11 mouse cellular contexts compared by ENCODE assay signal in genomic region chr17:63145311-63145741, GRCm38 (mm10).
DNase-seq lines count a peak whose midpoint lies in the region; ATAC-seq lines count a peak whose summit lies in the region.
"Had no signal": no experiment of that assay in that cellular context is flagged by ENCODE, and none has a peak within 500 bp of the region (broad histone marks: within the 10 kb centered on the region; RNA-seq: fewer than 3 reads in every experiment).

No protein-coding gene starts in this region.

- peak; percentile 90 for ATAC-seq in forebrain, embryonic 12.5 days (ENCODE audit: low FRiP score)

- 0 out of 2 replicates have a peak, but pooled peaks cover 6% of the 10 kb centered on the region for H3K27me3 ChIP-seq in forebrain, embryonic 12.5 days
- H3K27me3 ChIP-seq in midbrain, embryonic 10.5 days (ENCODE audit: low read depth, poor library complexity, severe bottlenecking): peaks cover 54% of the 10 kb centered on the region
- H3K27me3 ChIP-seq: limb, embryonic 13.5 days had no signal

- H3K27ac ChIP-seq in forebrain, embryonic 12.5 days: peak overlapping the region; percentile 92
- H3K27ac ChIP-seq in midbrain, embryonic 10.5 days (replicated peaks): peak overlapping the region; percentile 83
- H3K27ac ChIP-seq: limb, embryonic 13.5 days had no signal

- peaks cover 48% of the 10 kb centered on the region for H3K4me1 ChIP-seq in forebrain, embryonic 12.5 days
- H3K4me1 ChIP-seq in midbrain, embryonic 10.5 days: peaks cover 73% of the 10 kb centered on the region

- WGBS in forebrain, embryonic 12.5 days: 6% methylated on average over 5 of the region's 5 CpGs
- WGBS in midbrain, embryonic 10.5 days: 19% methylated on average over 5 of the region's 5 CpGs

- H3K9me3 ChIP-seq in forebrain, embryonic 12.5 days: no peaks in the 10 kb centered on the region
- no peaks in the 10 kb centered on the region for H3K9me3 ChIP-seq in midbrain, embryonic 10.5 days (replicated peaks)
- H3K9me3 ChIP-seq: limb, embryonic 13.5 days had no signal

- H3K4me2 ChIP-seq in forebrain, embryonic 12.5 days: peak overlapping the region; percentile 37
- H3K4me2 ChIP-seq: limb, embryonic 13.5 days had no signal

- H3K36me3 ChIP-seq in forebrain, embryonic 12.5 days (replicated peaks): no peaks in the 10 kb centered on the region
- no peaks in the 10 kb centered on the region for H3K36me3 ChIP-seq in midbrain, embryonic 10.5 days
- H3K36me3 ChIP-seq: limb, embryonic 13.5 days had no signal

- DNase-seq in MN1 (ENCODE audit: low spot score) (peak; percentile 45), ZHBTc4 (ENCODE audit: low read depth, low spot score) (peak; percentile 59)
- peak; percentile 72 for DNase-seq in midbrain, embryonic 10.5 days (ENCODE audit: low spot score)
- no peak for DNase-seq in adrenal gland, postnatal 4 days (ENCODE audit: low spot score in 2 of 2)
- no peak for DNase-seq in lung, postnatal 14 days
- DNase-seq in spleen, adult 18-20 months: no peak
- DNase-seq: adrenal gland, postnatal 10 days; cerebellum, adult 9-11 months; thymus, postnatal 4 days had no signal

- H3K9ac ChIP-seq in forebrain, embryonic 12.5 days: no peak overlapping the region
- H3K9ac ChIP-seq: limb, embryonic 13.5 days had no signal

- H3K4me3 ChIP-seq in forebrain, embryonic 12.5 days (replicated peaks): no peak overlapping the region
- H3K4me3 ChIP-seq in midbrain, embryonic 10.5 days: peak overlapping the region; percentile 34
- H3K4me3 ChIP-seq: limb, embryonic 13.5 days had no signal

Comparison
In these comparisons a context has a peak if more than half of its experiments do, and no peak if none do; other contexts are left out.
1. DNase-seq: peak in MN1 (single experiment), ZHBTc4 (single experiment) and midbrain, embryonic 10.5 days (single experiment); none in adrenal gland, postnatal 4 days (0 of 2), lung, postnatal 14 days (single experiment) and spleen, adult 18-20 months (0 of 2).